Mouse (Mus musculus) forebrain, embryonic 14.5 days (tissue): Measurements from ENCODE around the gene Pcmt1. TPM values are rescaled to one million over a fixed set of nuclear protein-coding genes. Genes with fewer than 3 reads are reported as not detected.
"Not testable (repeated sequence)": the region's sequence is repeated elsewhere in the genome, so short reads cannot be mapped to it uniquely, and the experiment has no call there.

ENCODE experiments used
- ATAC-seq: fragments of 200-750 bp; cut with Nextera tagmentation; 2 replicates; pipeline ENCODE4 v1.8.0; 2017; ENCODE audit warnings: mild to moderate bottlenecking, moderate library complexity
- DNase-seq: peaks from one replicate; pipeline ENCODE4 v3.0.0-alpha.2; 2015; ENCODE audit warnings: low spot score
- H3K27ac ChIP-seq: fragments of 300-500 bp; sonication (generic); 2 replicates; pipeline ENCODE4 v1.5.1; 2014; ENCODE audit warnings: low read depth, mild to moderate bottlenecking, control low read depth, low read length, moderate library complexity
- H3K27me3 ChIP-seq: fragments of 300-500 bp; sonication (generic); replicated peaks from 2 replicates; pipeline ENCODE4 v1.6.1; 2014; ENCODE audit warnings: low read length, control low read depth, mixed read lengths; ENCODE audit not compliant: control insufficient read depth, insufficient read depth
- H3K36me3 ChIP-seq: fragments of 300-500 bp; sonication (generic); 2 replicates; pipeline ENCODE4 v1.6.1; 2014; ENCODE audit warnings: low read length, control low read depth; ENCODE audit not compliant: control insufficient read depth, insufficient read depth
- H3K4me1 ChIP-seq: fragments of 300-500 bp; sonication (generic); 2 replicates; pipeline ENCODE4 v1.6.1; 2014; ENCODE audit warnings: antibody characterized with exemption, low read length, control low read depth; ENCODE audit not compliant: control insufficient read depth, insufficient read depth
- H3K4me2 ChIP-seq: fragments of 300-500 bp; sonication (generic); 2 replicates; pipeline ENCODE4 v1.6.1; 2014; ENCODE audit warnings: mild to moderate bottlenecking, control low read depth, low read length
- H3K4me3 ChIP-seq: fragments of 300-500 bp; sonication (generic); 2 replicates; pipeline ENCODE4 v1.5.1; 2014; ENCODE audit warnings: low read depth, low read length, control low read depth
- H3K9ac ChIP-seq: fragments of 300-500 bp; sonication (generic); 2 replicates; pipeline ENCODE4 v1.6.1; 2014; ENCODE audit warnings: mild to moderate bottlenecking, low read length, control low read depth, moderate library complexity
- H3K9me3 ChIP-seq: fragments of 300-500 bp; sonication (generic); replicated peaks from 2 replicates; pipeline ENCODE4 v1.6.1; 2016; ENCODE audit warnings: low read length, control low read depth, mixed read lengths; ENCODE audit not compliant: control insufficient read depth
- WGBS: fragments of 180-500 bp; shearing (Covaris S2); extraction: QIAGEN DNeasy Blood & Tissue Kit; methylation state at CpG from one replicate; pipeline ENCODE4 v1.1.7; 2014; 5-methylcytosine and 5-hydroxymethylcytosine counted together
- polyA plus RNA-seq: library from polyadenylated mRNA; unstranded; fragments of >200 nt; fragmentation: Nextera tagmentation; extraction: Ambion mirVana; gene quantifications from 2 replicates; pipeline ENCODE4 v1.2.1, GENCODE M21; 2014

Gene Pcmt1
- polyA plus RNA-seq, 1 experiment from 2014 or later: 172 TPM

DNA sequence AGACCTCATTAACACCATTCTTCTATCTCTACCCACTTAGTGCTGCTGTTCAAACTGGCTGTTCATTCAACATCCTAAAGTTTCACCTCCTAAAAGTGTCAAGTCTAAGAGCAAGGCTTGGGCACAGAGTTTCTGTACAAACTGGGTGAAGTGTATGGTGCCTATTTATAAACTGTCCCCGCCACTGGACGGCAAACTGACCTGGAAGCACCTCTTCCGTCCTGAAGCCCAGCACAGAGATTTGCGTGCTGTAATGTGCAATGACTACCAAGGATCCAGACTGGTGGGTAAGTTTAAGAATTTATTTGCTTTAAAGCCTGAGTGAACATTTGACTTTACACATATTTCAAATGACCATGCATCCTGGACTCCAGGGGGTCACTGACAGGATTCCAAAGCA, 51.8 kb downstream of the Pcmt1 start:
- Histone ChIP-seq H3K36me3 (peaks cover 46% of the 10 kb centered on the region), H3K9me3 (no peaks in the 10 kb centered on the region), H3K4me2 (no peak overlapping the region), H3K4me1 (no peaks in the 10 kb centered on the region), H3K9ac (no peak overlapping the region), H3K27ac (no peak overlapping the region), H3K4me3 (no peak overlapping the region), H3K27me3 (no peaks in the 10 kb centered on the region)
- 94% methylated on average over 4 of the region's 4 CpGs for WGBS
- ATAC-seq (no peak), DNase-seq (no peak)

DNA sequence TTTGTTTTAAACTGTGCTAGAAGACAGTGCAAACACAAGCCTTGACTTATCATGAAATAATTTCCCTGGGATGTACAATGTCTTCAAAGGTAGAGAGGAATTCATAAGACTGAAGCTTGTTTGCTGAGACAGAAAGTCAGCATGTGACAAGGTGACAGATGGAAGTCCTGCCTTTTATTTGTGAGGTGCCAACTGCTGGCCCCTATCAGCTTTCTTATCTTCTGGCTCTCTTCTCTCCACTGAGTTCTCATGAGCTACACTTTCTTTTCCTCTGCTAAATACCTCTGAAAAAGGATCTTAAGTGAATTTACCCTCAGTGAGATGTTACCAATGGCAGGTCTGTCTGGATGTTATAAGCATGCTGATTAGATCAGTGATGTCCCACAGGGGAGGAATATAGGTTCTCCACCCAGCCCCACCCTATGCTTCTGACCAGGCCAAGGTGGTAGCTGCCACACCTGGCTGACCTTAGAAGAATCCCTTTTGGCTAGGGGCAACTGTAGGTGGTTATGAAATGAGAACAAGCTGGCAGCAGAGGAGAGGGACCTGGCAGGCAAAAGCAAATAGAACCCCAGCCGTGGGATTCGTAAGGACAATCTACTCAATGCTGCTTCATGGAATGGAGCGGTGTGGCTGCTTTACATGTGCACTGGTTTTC, 56.9 kb downstream of the Pcmt1 start:
- no peak for ATAC-seq
- Histone ChIP-seq H3K4me1 (no peaks in the 10 kb centered on the region), H3K4me3 (no peak overlapping the region), H3K36me3 (peaks cover 20% of the 10 kb centered on the region), H3K27ac (no peak overlapping the region), H3K9me3 (no peaks in the 10 kb centered on the region), H3K27me3 (no peaks in the 10 kb centered on the region), H3K9ac (no peak overlapping the region), H3K4me2 (no peak overlapping the region)
- WGBS: 91% methylated on average over 3 of the region's 3 CpGs
- no peak for DNase-seq

DNA sequence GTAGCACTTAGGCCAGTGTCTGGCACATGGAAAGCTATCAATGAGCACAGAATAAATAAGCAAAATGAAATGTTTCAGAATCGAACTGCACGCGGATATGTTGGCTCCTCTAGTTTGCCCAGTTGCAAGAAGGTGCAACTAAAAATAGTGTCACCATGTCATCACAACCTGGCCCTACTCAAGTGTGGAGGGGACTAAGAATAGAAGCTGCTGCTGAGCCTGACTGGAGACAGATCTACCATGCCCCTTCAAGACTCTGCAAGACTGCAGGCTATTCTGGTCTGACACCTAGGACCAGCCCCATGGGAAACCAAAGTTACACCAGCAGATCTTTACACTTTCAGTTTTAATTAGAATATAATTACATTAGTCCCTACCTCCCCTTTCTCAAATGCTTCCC, 58.6 kb downstream of the Pcmt1 start:
- DNase-seq: no peak
- H3K9ac ChIP-seq: no peak overlapping the region
- no peaks in the 10 kb centered on the region for H3K4me1 ChIP-seq
- H3K4me2 ChIP-seq: no peak overlapping the region
- H3K36me3 ChIP-seq: peaks cover 9% of the 10 kb centered on the region; the same call in 1 of the 2 replicates
- H3K27ac ChIP-seq: no peak overlapping the region
- H3K27me3 ChIP-seq: no peaks in the 10 kb centered on the region
- WGBS: 94% methylated on average over 3 of the region's 3 CpGs
- no peaks in the 10 kb centered on the region for H3K9me3 ChIP-seq
- no peak for ATAC-seq
- H3K4me3 ChIP-seq: no peak overlapping the region

DNA sequence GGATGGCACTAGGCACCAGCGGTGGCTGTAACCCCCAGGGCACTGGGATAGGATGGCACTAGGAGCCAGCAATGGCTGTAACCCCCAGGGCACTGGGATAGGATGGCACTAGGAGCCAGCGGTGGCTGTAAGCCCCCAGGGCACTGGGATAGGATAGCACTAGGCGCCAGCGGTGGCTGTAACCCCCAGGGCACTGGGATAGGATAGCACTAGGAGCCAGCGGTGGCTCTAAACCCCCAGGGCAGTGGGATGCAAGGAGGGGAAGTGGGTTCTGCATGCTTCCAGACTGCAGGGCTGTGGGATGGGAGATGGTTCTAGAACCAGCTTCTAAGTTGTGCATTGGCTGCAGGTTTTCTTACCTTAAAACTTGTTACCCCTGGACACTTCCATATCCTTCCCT, 60.2 kb downstream of the Pcmt1 start:
- Histone ChIP-seq H3K4me2 (no peak overlapping the region), H3K4me1 (no peaks in the 10 kb centered on the region), H3K9ac (no peak overlapping the region), H3K27me3 (no peaks in the 10 kb centered on the region), H3K27ac (no peak overlapping the region), H3K4me3 (no peak overlapping the region), H3K36me3 (peaks cover 9% of the 10 kb centered on the region; the same call in 1 of the 2 replicates), H3K9me3 (no peaks in the 10 kb centered on the region)
- 60% methylated on average over 5 of the region's 5 CpGs for WGBS
- DNase-seq: no peak
- ATAC-seq: no peak

DNA sequence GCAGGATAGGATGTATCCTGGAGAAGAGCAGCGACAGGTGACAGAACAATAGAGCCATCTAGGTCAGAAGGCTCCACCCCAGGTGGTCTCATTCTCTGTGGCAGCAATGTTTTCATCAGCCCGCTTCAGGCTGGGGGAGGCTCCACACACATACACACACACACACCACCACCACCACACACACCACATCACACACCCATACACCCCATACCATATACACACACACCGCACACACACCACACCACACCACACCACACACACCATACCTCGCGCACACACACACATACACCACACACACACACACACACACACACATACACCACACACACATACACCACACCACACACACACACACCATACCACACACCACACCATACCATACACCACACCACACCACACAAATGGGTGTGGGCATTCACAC, 61.1 kb downstream of the Pcmt1 start:
- Histone ChIP-seq H3K27me3 (no peaks in the 10 kb centered on the region), H3K36me3 (peaks cover 9% of the 10 kb centered on the region; the same call in 1 of the 2 replicates), H3K4me2 (no peak overlapping the region), H3K4me3 (no peak overlapping the region), H3K9ac (no peak overlapping the region), H3K27ac (no peak overlapping the region), H3K9me3 (peaks cover 2% of the 10 kb centered on the region), H3K4me1 (no peaks in the 10 kb centered on the region)
- DNase-seq: no peak
- no peak for ATAC-seq
- WGBS: 73% methylated on average over 5 of the region's 5 CpGs

DNA sequence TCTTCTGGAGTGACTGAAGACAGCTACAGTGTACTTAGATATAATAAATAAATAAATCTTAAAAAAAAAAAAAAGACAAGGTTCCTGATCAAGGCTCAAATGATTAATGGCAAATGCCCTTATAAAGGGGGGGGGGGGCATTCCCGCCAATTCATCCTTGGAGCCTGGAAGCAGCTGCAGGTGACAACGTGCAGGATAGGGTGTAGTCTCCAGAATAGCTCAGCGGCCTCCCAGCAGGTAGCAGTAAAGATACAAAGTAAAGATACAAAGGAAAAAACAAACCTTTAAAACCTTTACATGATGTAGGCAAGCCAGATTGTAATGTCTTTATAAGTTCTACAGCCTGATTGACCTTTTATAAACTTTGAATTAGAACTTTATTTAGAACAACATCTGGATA, 63.4 kb downstream of the Pcmt1 start:
- H3K27me3 ChIP-seq, H3K36me3 ChIP-seq, H3K4me1 ChIP-seq, ATAC-seq, H3K27ac ChIP-seq, H3K9me3 ChIP-seq, H3K4me3 ChIP-seq, H3K4me2 ChIP-seq, H3K9ac ChIP-seq, DNase-seq: not testable (repeated sequence)
- 47% methylated on average over 3 of the region's 3 CpGs for WGBS

DNA sequence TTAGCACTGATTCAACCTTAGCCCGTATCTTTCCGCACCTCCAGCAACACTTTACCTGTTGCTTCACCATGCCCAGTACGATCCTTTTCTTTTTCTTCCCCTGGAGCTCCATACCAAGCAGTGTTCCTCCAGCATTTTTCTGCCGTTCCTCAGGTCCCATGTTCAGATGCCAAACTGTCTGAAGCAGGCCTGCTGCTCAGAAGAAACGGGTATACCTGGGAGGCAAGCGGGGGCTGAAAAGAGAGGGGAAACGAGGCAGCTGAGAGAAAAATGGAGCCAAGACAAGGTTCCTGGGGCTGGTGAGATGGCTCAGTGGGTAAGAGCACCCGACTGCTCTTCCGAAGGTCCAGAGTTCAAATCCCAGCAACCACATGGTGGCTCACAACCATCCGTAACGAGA, 63.8 kb downstream of the Pcmt1 start:
- not testable (repeated sequence) for H3K4me2 ChIP-seq, H3K27ac ChIP-seq, H3K36me3 ChIP-seq, H3K4me3 ChIP-seq, H3K9me3 ChIP-seq, ATAC-seq, DNase-seq, H3K27me3 ChIP-seq, H3K4me1 ChIP-seq, H3K9ac ChIP-seq
- WGBS: 91% methylated on average over 9 of the region's 11 CpGs

DNA sequence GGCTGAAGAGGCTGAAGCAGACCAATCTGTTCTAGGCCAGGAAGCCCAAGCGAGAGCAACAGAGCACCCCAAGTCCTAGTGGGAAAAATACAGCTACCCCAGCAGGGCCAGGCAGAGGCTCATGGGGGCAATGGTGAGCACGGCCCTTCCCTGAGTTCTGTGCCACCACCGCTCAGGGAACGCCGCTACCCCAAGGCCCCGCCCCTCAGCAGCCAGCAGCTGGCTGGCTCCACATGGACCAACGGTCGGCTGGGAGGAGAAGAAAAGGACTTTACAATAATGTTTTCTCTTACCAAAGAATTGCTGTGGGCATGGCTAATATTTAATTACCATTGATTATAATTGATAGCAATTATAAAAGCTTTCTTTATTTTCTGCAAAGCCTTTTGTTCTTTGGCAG, 66.1 kb downstream of the Pcmt1 start:
- no peak for DNase-seq
- Histone ChIP-seq H3K27ac (no peak overlapping the region), H3K4me3 (no peak overlapping the region), H3K9me3 (peaks cover 4% of the 10 kb centered on the region), H3K4me1 (no peaks in the 10 kb centered on the region), H3K9ac (no peak overlapping the region), H3K4me2 (no peak overlapping the region), H3K27me3 (no peaks in the 10 kb centered on the region), H3K36me3 (peaks cover 3% of the 10 kb centered on the region; the same call in 1 of the 2 replicates)
- no peak for ATAC-seq
- WGBS: 80% methylated on average over 8 of the region's 8 CpGs

DNA sequence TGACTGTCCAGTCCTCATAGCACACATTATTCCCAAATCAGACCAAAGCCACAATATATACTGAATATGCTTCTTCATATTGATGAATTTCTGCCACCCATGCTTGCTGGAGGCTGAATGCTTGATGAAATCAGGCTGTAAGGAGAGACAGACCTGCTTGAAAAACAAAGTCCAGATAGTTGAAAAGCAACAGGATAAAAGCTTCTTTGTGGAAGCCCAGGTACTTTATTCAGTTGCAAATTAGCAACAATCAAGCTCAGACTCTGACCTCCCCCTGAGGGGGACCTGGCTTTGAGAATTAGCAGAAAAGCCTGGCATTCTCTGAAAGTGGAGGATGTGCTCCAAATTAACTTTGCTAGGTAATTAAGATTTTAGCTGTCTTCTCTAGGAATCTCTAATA, 68.7 kb downstream of the Pcmt1 start:
- not testable (repeated sequence) for H3K4me2 ChIP-seq, H3K27me3 ChIP-seq, H3K9me3 ChIP-seq, DNase-seq, H3K27ac ChIP-seq, H3K4me1 ChIP-seq, ATAC-seq, H3K9ac ChIP-seq, H3K4me3 ChIP-seq
- peaks cover 14% of the 10 kb centered on the region for H3K36me3 ChIP-seq
